Mouse (Mus musculus): ENCODE data around the gene Cdnf. TPM values are rescaled to one million over a fixed set of nuclear protein-coding genes. Genes with fewer than 3 reads are reported as not detected.

Gene Cdnf
- total and polyA plus RNA-seq, 3 experiments, result 0.39 to 0.77 TPM; not detected in 1

DNA sequence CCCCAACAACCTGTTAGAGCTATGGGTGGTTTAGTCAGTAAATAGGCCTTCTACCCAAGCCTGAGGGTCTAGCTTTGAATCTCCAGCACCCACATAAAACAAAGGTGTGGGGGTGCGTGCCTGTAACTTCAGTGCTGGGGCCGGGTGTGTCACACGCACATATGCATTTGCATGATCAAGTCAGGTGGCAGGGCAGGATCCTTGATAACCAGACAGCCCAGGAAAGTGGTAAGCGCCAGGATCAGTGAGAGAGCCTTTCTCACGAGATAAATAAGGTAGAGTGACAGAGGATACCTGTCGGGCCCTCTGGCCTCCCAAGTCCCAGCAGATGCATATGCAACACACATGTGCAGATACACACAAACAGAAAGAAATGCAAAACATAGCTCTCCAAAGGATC, 13.3 kb upstream of the Cdnf start:
- Histone ChIP-seq H3K27me3 (ENCODE audit: control insufficient read depth in 1 of 2, insufficient read depth in 2 of 2, low read length in 2 of 2) (no peaks in the 10 kb centered on the region), H3K9ac (ENCODE audit: control insufficient read depth, low read depth, low read length, poor library complexity, severe bottlenecking) (no peak overlapping the region), H3K27ac (ENCODE audit: control insufficient read depth, low read depth, low read length) (no peak overlapping the region), H3K9me3 (replicated peaks; ENCODE audit: insufficient read depth, low read length) (no peaks in the 10 kb centered on the region), H3K79me2 (ENCODE audit: control insufficient read depth, insufficient read depth, low read length, poor library complexity) (no peaks in the 10 kb centered on the region; the same call in 1 of the 2 replicates), H3K4me1 (ENCODE audit: control insufficient read depth in 1 of 2, insufficient read depth in 2 of 2, low read length in 2 of 2) (no peaks in the 10 kb centered on the region), H3K36me3 (ENCODE audit: control insufficient read depth in 1 of 2, insufficient read depth in 2 of 2, low read length in 2 of 2) (peaks cover 0 to 25% of the 10 kb centered on the region in 2 experiments; a peak in 3 of 4 replicates), H3K4me3 (ENCODE audit: control insufficient read depth in 1 of 2, insufficient read depth in 1 of 2, low read depth in 2 of 2, low read length in 2 of 2) (no peak overlapping the region)
- no peak for TF ChIP-seq SMC3 (IDR thresholded peaks at IDR 0.05; ENCODE audit: low read depth, low read length)
- no peak for TF ChIP-seq GABPA (IDR thresholded peaks at IDR 0.05; ENCODE audit: low read depth, low read length)
- no peak for TF ChIP-seq SIN3A (IDR thresholded peaks at IDR 0.05; ENCODE audit: low read length)
- no peak for TF ChIP-seq HCFC1 (IDR thresholded peaks at IDR 0.05; ENCODE audit: low read depth, low read length)
- no peak for TF ChIP-seq BHLHE40 (IDR thresholded peaks at IDR 0.05; ENCODE audit: borderline replicate concordance, low read depth, low read length)
- no peak for TF ChIP-seq RAD21 (IDR thresholded peaks at IDR 0.05; ENCODE audit: low read depth, low read length)
- TF ChIP-seq RCOR1 (IDR thresholded peaks at IDR 0.05; ENCODE audit: low read depth, low read length), result no peak
- no peak for TF ChIP-seq POLR2AphosphoS5 (IDR thresholded peaks at IDR 0.05; ENCODE audit: borderline replicate concordance, low read depth, low read length)
- no peak for TF ChIP-seq MYC (IDR thresholded peaks at IDR 0.05; ENCODE audit: low read depth, low read length)
- no peak for TF ChIP-seq ZKSCAN1 (IDR thresholded peaks at IDR 0.05; ENCODE audit: low read depth, low read length)
- TF ChIP-seq KAT2A (conservative IDR thresholded peaks at IDR 0.05; ENCODE audit: low read depth, low read length), result no peak
- TF ChIP-seq NRF1 (IDR thresholded peaks at IDR 0.05; ENCODE audit: insufficient read depth, low read depth, low read length, poor library complexity, severe bottlenecking), result no peak
- no peak for TF ChIP-seq CTCF (IDR thresholded peaks at IDR 0.05 in 2 of 3, conservative IDR thresholded peaks at IDR 0.05 in 1 of 3; ENCODE audit: control insufficient read depth in 1 of 3, insufficient read depth in 1 of 3, low read depth in 2 of 3, low read length in 3 of 3, poor library complexity in 1 of 3, severe bottlenecking in 1 of 3)
- no peak for DNase-seq (ENCODE audit: low read depth, low spot score)

DNA sequence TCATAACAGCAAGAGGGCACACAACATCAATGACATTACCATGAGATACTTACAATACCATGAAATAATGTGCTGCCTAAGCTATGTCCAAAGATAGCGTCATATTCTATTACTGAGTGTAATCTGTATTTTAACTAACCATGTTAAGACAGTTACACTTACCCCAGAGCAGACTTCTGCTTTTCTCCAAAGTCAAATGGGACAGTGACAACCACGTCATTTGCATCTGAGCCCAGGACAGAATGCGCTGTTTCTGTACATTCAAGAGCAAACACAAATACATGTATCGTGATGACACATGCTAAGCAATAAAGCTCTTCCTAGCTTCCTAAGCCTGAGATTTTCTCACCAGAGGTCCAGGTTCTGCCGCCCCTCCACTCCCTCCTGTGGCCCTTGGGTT, 11.9 kb upstream of the Cdnf start:
- peak; percentile 52 for DNase-seq (ENCODE audit: low read depth, low spot score)
- no peak overlapping the region for H3K27ac ChIP-seq (ENCODE audit: control insufficient read depth, low read depth, low read length)
- H3K4me1 ChIP-seq (ENCODE audit: control insufficient read depth in 1 of 2, insufficient read depth in 2 of 2, low read length in 2 of 2), result no peaks in the 10 kb centered on the region
- TF ChIP-seq SIN3A (IDR thresholded peaks at IDR 0.05; ENCODE audit: low read length), result no peak
- no peak for TF ChIP-seq CHD1 (IDR thresholded peaks at IDR 0.05; ENCODE audit: low read depth, low read length)
- TF ChIP-seq EP300 (IDR thresholded peaks at IDR 0.05; ENCODE audit: low read depth in 1 of 2, low read length in 2 of 2), result no peak
- TF ChIP-seq ZKSCAN1 (IDR thresholded peaks at IDR 0.05; ENCODE audit: low read depth, low read length), result no peak
- H3K4me3 ChIP-seq (ENCODE audit: control insufficient read depth in 1 of 2, insufficient read depth in 1 of 2, low read depth in 2 of 2, low read length in 2 of 2), result no peak overlapping the region
- H3K36me3 ChIP-seq (ENCODE audit: control insufficient read depth in 1 of 2, insufficient read depth in 2 of 2, low read length in 2 of 2), result peaks cover 0 to 26% of the 10 kb centered on the region in 2 experiments; a peak in 2 of 4 replicates
- H3K9me3 ChIP-seq (replicated peaks; ENCODE audit: insufficient read depth, low read length), result no peaks in the 10 kb centered on the region
- 0 out of 2 replicates have a peak, but pooled peaks cover 4% of the 10 kb centered on the region for H3K79me2 ChIP-seq (ENCODE audit: control insufficient read depth, insufficient read depth, low read length, poor library complexity)
- no peaks in the 10 kb centered on the region for H3K27me3 ChIP-seq (ENCODE audit: control insufficient read depth in 1 of 2, insufficient read depth in 2 of 2, low read length in 2 of 2)
- H3K9ac ChIP-seq (ENCODE audit: control insufficient read depth, low read depth, low read length, poor library complexity, severe bottlenecking), result no peak overlapping the region

All from MEL (cell line).